Mouse (Mus musculus) bone marrow macrophage, adult 2 months (primary cell): ENCODE results near the gene 1700001C19Rik.

Experiments
- CTCF ChIP-seq: IDR thresholded peaks from 2 replicates; pipeline ENCODE4 v1.5.1; 2012; ENCODE audit warnings: low read depth, mild to moderate bottlenecking, low read length, moderate library complexity
- POLR2A ChIP-seq: IDR thresholded peaks from 2 replicates; pipeline ENCODE4 v1.6.1; 2012; ENCODE audit warnings: mild to moderate bottlenecking, low read depth, low read length, borderline replicate concordance

DNA sequence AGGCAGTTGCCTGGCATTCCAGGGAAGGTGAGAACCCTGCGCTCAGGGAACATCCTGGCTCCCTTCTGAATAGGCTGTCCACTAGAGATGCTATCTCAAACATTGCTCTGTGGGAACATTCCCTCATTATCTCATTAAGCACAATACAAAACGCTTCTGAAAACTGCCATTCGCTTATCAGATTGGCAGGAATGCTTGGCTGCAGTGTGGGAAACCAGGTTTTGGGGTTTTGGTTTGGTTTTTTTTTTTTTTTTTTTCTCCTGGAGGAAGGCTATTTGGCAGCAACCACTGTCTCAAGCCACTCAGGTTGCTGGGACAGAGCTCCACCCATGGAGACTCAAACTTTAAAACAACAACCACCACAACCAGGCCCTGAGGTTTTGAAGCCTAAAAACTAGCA is 42.7 kb upstream of the 1700001C19Rik start:
- TF ChIP-seq POLR2A, result no peak
- no peak for TF ChIP-seq CTCF
